Mouse (Mus musculus) CH12.LX (cell line): ENCODE measurements around the gene 4930469K13Rik. TPM values are rescaled to one million over a fixed set of nuclear protein-coding genes. Genes with fewer than 3 reads are reported as not detected.

Experiments used
- DNase-seq: peaks from one replicate; pipeline ENCODE4 v3.0.0-alpha.2; 2013; ENCODE audit errors: extremely low read depth
- H3K27ac ChIP-seq: 2 replicates; pipeline ENCODE4 v1.5.1; 2012; ENCODE audit warnings: low read depth, mild to moderate bottlenecking, control low read depth, moderate library complexity; ENCODE audit not compliant: insufficient read depth
- H3K27me3 ChIP-seq: replicated peaks from 2 replicates; pipeline ENCODE3; 2012; ENCODE audit warnings: inconsistent platforms
- H3K36me3 ChIP-seq, 2 experiments: replicated peaks in 1 of 2; 2 replicates each; pipeline versions ENCODE3 to v1.6.1; 2012; ENCODE audit warnings: inconsistent platforms in 1 of 2, low read length in 1 of 2, mild to moderate bottlenecking in 1 of 2, mixed read lengths in 1 of 2, moderate library complexity in 1 of 2; ENCODE audit not compliant: control insufficient read depth in 1 of 2, insufficient read depth in 1 of 2
- H3K4me1 ChIP-seq, 2 experiments: 2 replicates each; pipeline ENCODE4 v1.6.1; 2012; ENCODE audit warnings: inconsistent platforms in 1 of 2, moderate library complexity in 1 of 2; ENCODE audit not compliant: insufficient read depth in 2 of 2, control insufficient read depth in 1 of 2
- H3K4me2 ChIP-seq: 2 replicates; pipeline ENCODE4 v1.6.1; 2012; ENCODE audit warnings: low read depth, mild to moderate bottlenecking, control low read depth; ENCODE audit not compliant: poor library complexity, insufficient read depth, severe bottlenecking
- H3K4me3 ChIP-seq, 3 experiments: fragments of 150-350 bp in 1 of 3; sonication (generic) in 1 of 3; replicated peaks in 1 of 3; 2 replicates each; pipeline versions ENCODE3 to v1.5.1; 2011 to 2012; ENCODE audit warnings: low read depth in 2 of 3, low read length in 2 of 3, mild to moderate bottlenecking in 2 of 3, moderate library complexity in 2 of 3, control low read depth in 1 of 3, improper control_type of control experiment in 1 of 3, inconsistent platforms in 1 of 3, mixed read lengths in 1 of 3; ENCODE audit not compliant: poor library complexity in 1 of 3
- H3K79me2 ChIP-seq: replicated peaks from 2 replicates; pipeline ENCODE4 v1.6.1; 2012; ENCODE audit warnings: mild to moderate bottlenecking, moderate library complexity; ENCODE audit not compliant: control insufficient read depth, poor library complexity, insufficient read depth, severe bottlenecking; ENCODE audit errors: extremely low read depth
- H3K9ac ChIP-seq: 2 replicates; pipeline ENCODE4 v1.6.1; 2012; ENCODE audit warnings: low read depth, mild to moderate bottlenecking, control low read depth, moderate library complexity; ENCODE audit not compliant: insufficient read depth
- H3K9me3 ChIP-seq: replicated peaks from 2 replicates; pipeline ENCODE3; 2012; ENCODE audit warnings: low read length, inconsistent platforms, mixed read lengths
- BHLHE40 ChIP-seq: IDR thresholded peaks from 2 replicates; pipeline ENCODE4 v1.6.1; 2011; ENCODE audit warnings: mild to moderate bottlenecking, low read depth, low read length, improper control_type of control experiment
- CHD1 ChIP-seq: IDR thresholded peaks from 2 replicates; pipeline ENCODE4 v1.6.1; 2012; ENCODE audit warnings: low read depth, low read length, improper control_type of control experiment, inconsistent platforms
- CHD2 ChIP-seq: IDR thresholded peaks from 2 replicates; pipeline ENCODE4 v1.6.1; 2011; ENCODE audit warnings: low read length, improper control_type of control experiment
- CTCF ChIP-seq, 2 experiments: IDR thresholded peaks in 1 of 2; conservative IDR thresholded peaks in 1 of 2; 2 replicates each; pipeline ENCODE4 v1.5.1; 2011 to 2012; ENCODE audit warnings: low read depth in 2 of 2, low read length in 2 of 2, improper control_type of control experiment in 1 of 2, inconsistent platforms in 1 of 2, mild to moderate bottlenecking in 1 of 2, moderate library complexity in 1 of 2
- ELF1 ChIP-seq: IDR thresholded peaks from 2 replicates; pipeline ENCODE4 v1.6.1; 2014; ENCODE audit warnings: low read depth, mild to moderate bottlenecking, inconsistent platforms, low read length, improper control_type of control experiment
- ETS1 ChIP-seq: conservative IDR thresholded peaks from 2 replicates; pipeline ENCODE4 v1.6.1; 2012; ENCODE audit warnings: low read depth, mild to moderate bottlenecking, inconsistent platforms, low read length, improper control_type of control experiment, moderate library complexity
- GABPA ChIP-seq: IDR thresholded peaks from 2 replicates; pipeline ENCODE4 v1.6.1; 2012; ENCODE audit warnings: low read depth, low read length, improper control_type of control experiment, inconsistent platforms; ENCODE audit not compliant: insufficient replicate concordance
- HCFC1 ChIP-seq: IDR thresholded peaks from 2 replicates; pipeline ENCODE4 v1.6.1; 2012; ENCODE audit warnings: low read depth, mild to moderate bottlenecking, inconsistent platforms, low read length, improper control_type of control experiment
- IRF4 ChIP-seq: IDR thresholded peaks from 2 replicates; pipeline ENCODE4 v1.6.1; 2014; ENCODE audit warnings: low read depth, mild to moderate bottlenecking, inconsistent platforms, low read length, improper control_type of control experiment
- JUN ChIP-seq: IDR thresholded peaks from 2 replicates; pipeline ENCODE4 v1.6.1; 2011; ENCODE audit warnings: low read depth, mild to moderate bottlenecking, low read length, improper control_type of control experiment, moderate library complexity; ENCODE audit not compliant: insufficient read depth
- JUND ChIP-seq: conservative IDR thresholded peaks from 2 replicates; pipeline ENCODE4 v1.6.1; 2011; ENCODE audit warnings: low read depth, low read length, improper control_type of control experiment
- KAT2A ChIP-seq: IDR thresholded peaks from 2 replicates; pipeline ENCODE4 v1.6.1; 2012; ENCODE audit warnings: low read length, improper control_type of control experiment, inconsistent platforms; ENCODE audit not compliant: insufficient replicate concordance
- MAX ChIP-seq: IDR thresholded peaks from 2 replicates; pipeline ENCODE4 v1.6.1; 2011; ENCODE audit warnings: low read length, improper control_type of control experiment
- MAZ ChIP-seq: IDR thresholded peaks from 2 replicates; pipeline ENCODE4 v1.6.1; 2012; ENCODE audit warnings: low read depth, mild to moderate bottlenecking, inconsistent platforms, low read length, improper control_type of control experiment, moderate library complexity
- MEF2A ChIP-seq: IDR thresholded peaks from 2 replicates; pipeline ENCODE4 v1.6.1; 2014; ENCODE audit warnings: low read depth, mild to moderate bottlenecking, inconsistent platforms, low read length, improper control_type of control experiment, borderline replicate concordance
- MXI1 ChIP-seq: IDR thresholded peaks from 2 replicates; pipeline ENCODE4 v1.6.1; 2011; ENCODE audit warnings: mild to moderate bottlenecking, low read depth, low read length, improper control_type of control experiment
- NELFE ChIP-seq: IDR thresholded peaks from 2 replicates; pipeline ENCODE4 v1.6.1; 2011; ENCODE audit warnings: low read depth, low read length, improper control_type of control experiment
- NRF1 ChIP-seq: IDR thresholded peaks from 2 replicates; pipeline ENCODE4 v1.6.1; 2014; ENCODE audit warnings: low read depth, mild to moderate bottlenecking, inconsistent platforms, low read length, improper control_type of control experiment, moderate library complexity
- POLR2A ChIP-seq: IDR thresholded peaks from 2 replicates; pipeline ENCODE4 v1.6.1; 2011; ENCODE audit warnings: low read depth, mild to moderate bottlenecking, improper control_type of control experiment, low read length
- POLR2AphosphoS2 ChIP-seq: IDR thresholded peaks from 2 replicates; pipeline ENCODE4 v1.6.1; 2011; ENCODE audit warnings: low read depth, low read length, improper control_type of control experiment
- RCOR1 ChIP-seq: conservative IDR thresholded peaks from 2 replicates; pipeline ENCODE4 v1.6.1; 2012; ENCODE audit warnings: low read depth, mild to moderate bottlenecking, inconsistent platforms, low read length, improper control_type of control experiment
- SIN3A ChIP-seq: IDR thresholded peaks from 2 replicates; pipeline ENCODE4 v1.6.1; 2012; ENCODE audit warnings: low read length, improper control_type of control experiment, inconsistent platforms
- SMC3 ChIP-seq: IDR thresholded peaks from 2 replicates; pipeline ENCODE4 v1.6.1; 2011; ENCODE audit warnings: low read depth, low read length, improper control_type of control experiment
- TBP ChIP-seq: conservative IDR thresholded peaks from 2 replicates; pipeline ENCODE4 v1.6.1; 2011; ENCODE audit warnings: low read depth, low read length, improper control_type of control experiment
- TCF12 ChIP-seq: IDR thresholded peaks from 2 replicates; pipeline ENCODE4 v1.6.1; 2014; ENCODE audit warnings: low read depth, mild to moderate bottlenecking, inconsistent platforms, low read length, improper control_type of control experiment
- USF1 ChIP-seq: IDR thresholded peaks from 2 replicates; pipeline ENCODE4 v1.6.1; 2014; ENCODE audit warnings: low read depth, mild to moderate bottlenecking, inconsistent platforms, low read length, improper control_type of control experiment
- USF2 ChIP-seq: conservative IDR thresholded peaks from 2 replicates; pipeline ENCODE4 v1.6.1; 2011; ENCODE audit warnings: low read depth, low read length, improper control_type of control experiment
- ZMIZ1 ChIP-seq: IDR thresholded peaks from 2 replicates; pipeline ENCODE4 v1.6.1; 2012; ENCODE audit warnings: low read depth, mild to moderate bottlenecking, inconsistent platforms, low read length, improper control_type of control experiment
- dilution Hi-C: fragments of 300-500 bp; cut with MboI; formaldehyde crosslinking; loops from 2 replicates; pipeline ENCODE4 v1.14.3; 2020; ENCODE audit warnings: low sequenced_read_pairs; ENCODE audit not compliant: extremely low pct_unique_long_range_greater_than_20kb, extremely low pct_ligation_motif_present
- in situ Hi-C: fragments of 300-500 bp; cut with MboI; formaldehyde crosslinking; loops from 3 replicates; pipeline ENCODE4 v1.14.3; 2019; ENCODE audit warnings: low sequenced_read_pairs, low pct_ligation_motif_present, low pct_unique_long_range_greater_than_20kb, mixed read lengths
- polyA plus RNA-seq: library from polyadenylated mRNA; unstranded; fragments of >175 nt; gene quantifications from 2 replicates; pipeline ENCODE4 v1.2.1, GENCODE M21; 2012; ENCODE audit warnings: low read depth; ENCODE audit not compliant: insufficient read length
- total RNA-seq, 2 experiments: library from RNA; depleted of rRNA; stranded (reverse); fragments of 300-350 nt in 1 of 2; fragments of >200 nt in 1 of 2; gene quantifications; 2 replicates each; pipeline ENCODE4 v1.2.3; 2012 to 2014

Gene 4930469K13Rik
- total and polyA plus RNA-seq, 3 experiments = not detected

DNA sequence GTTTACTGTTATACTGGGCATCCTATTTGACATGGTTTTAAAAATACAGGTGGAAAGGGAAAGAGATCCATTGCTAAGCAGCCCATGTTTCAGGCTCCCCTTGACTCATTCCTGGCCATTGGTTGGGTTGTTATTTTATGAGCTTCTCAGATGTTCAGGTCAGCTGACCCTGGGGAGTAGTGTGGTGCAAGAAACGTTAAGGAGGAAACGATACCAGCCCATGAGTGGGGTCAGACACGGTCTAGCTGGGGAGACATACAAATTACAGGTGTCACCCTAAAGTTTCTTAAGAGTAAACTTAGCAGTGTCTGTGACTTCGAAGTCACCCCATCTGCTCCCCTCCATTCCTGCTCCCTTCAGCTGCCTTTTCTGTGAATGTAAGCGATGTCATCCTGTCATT lies 45.6 kb upstream of the 4930469K13Rik start:
- dilution Hi-C loops (no loop called here), in situ Hi-C loops (no loop called here)
- no peak overlapping the region for H3K4me3 ChIP-seq
- no peak overlapping the region for H3K27ac ChIP-seq
- no peaks in the 10 kb centered on the region for H3K9me3 ChIP-seq
- H3K27me3 ChIP-seq = no peaks in the 10 kb centered on the region
- peak; percentile 26 for DNase-seq
- H3K36me3 ChIP-seq = no peaks in the 10 kb centered on the region
- H3K4me1 ChIP-seq = peaks cover 2 to 13% of the 10 kb centered on the region in 2 experiments; a peak in 2 of 4 replicates
- no peak overlapping the region for H3K9ac ChIP-seq
- TF ChIP-seq BHLHE40 (0 out of 2 replicates have a peak, but pooled peaks have one; percentile 21), ETS1 (no peak), USF1 (peak; percentile 25; the same call in 1 of the 2 replicates), JUND (no peak), ZMIZ1 (no peak), USF2 (0 out of 2 replicates have a peak, but pooled peaks have one; percentile 21), MEF2A (no peak), CHD1 (no peak), POLR2AphosphoS2 (no peak), ELF1 (no peak), NRF1 (no peak), MAZ (no peak), CHD2 (no peak)
- no peaks in the 10 kb centered on the region for H3K79me2 ChIP-seq
- no peak overlapping the region for H3K4me2 ChIP-seq

DNA sequence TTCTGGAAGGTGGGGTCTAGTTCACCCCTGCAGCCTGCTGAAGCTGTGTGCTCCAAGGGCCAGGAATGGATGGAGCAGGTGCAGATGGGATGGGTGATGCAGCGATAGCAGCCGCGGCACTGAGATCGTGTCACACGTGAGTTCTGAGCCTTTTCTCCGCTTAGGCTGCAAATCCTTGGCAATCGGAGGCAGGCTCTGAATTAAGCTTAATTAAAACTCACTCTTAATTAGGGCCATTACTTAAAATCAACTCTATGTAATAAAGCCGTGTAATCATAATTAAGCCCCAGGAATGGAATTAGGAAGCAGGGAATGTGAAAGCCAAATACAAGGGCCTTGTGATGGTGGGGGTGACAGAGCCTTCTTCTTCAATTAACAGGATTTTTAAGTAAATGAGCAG lies 40.9 kb upstream of the 4930469K13Rik start:
- Histone ChIP-seq H3K79me2 (no peaks in the 10 kb centered on the region), H3K4me3 (no peak overlapping the region), H3K4me2 (no peak overlapping the region), H3K36me3 (no peaks in the 10 kb centered on the region), H3K27me3 (no peaks in the 10 kb centered on the region), H3K9me3 (no peaks in the 10 kb centered on the region), H3K9ac (no peak overlapping the region)
- in situ Hi-C loops = no loop called here
- TF ChIP-seq ETS1 = no peak
- no peak for TF ChIP-seq MXI1
- TF ChIP-seq TBP = no peak
- no peak for TF ChIP-seq IRF4
- TF ChIP-seq TCF12 = no peak
- no peak for TF ChIP-seq POLR2A
- no peak for TF ChIP-seq MEF2A
- no peak for TF ChIP-seq JUN
- no peak for TF ChIP-seq KAT2A
- no peak for TF ChIP-seq HCFC1
- TF ChIP-seq RCOR1 = no peak
- TF ChIP-seq NELFE = no peak
- TF ChIP-seq SIN3A = no peak
- TF ChIP-seq ZMIZ1 = no peak
- TF ChIP-seq GABPA = no peak
- TF ChIP-seq POLR2AphosphoS2 = no peak
- TF ChIP-seq CTCF (conservative IDR thresholded peaks at IDR 0.05 in 1 of 2, IDR thresholded peaks at IDR 0.05 in 1 of 2; ENCODE audit: low read depth in 2 of 2, low read length in 2 of 2) = no peak
- no peak for TF ChIP-seq SMC3
- no peak for TF ChIP-seq MAX
- TF ChIP-seq, all 38 proteins: peak for 0
- DNase-seq = no peak
- dilution Hi-C loops = no loop called here
- Histone ChIP-seq H3K27ac (no peak overlapping the region), H3K4me1 (peaks cover 10 to 21% of the 10 kb centered on the region in 2 experiments)
